Mouse (Mus musculus): Measurements from ENCODE around the gene Adgrb2. TPM values are rescaled to one million over a fixed set of nuclear protein-coding genes. Genes with fewer than 3 reads are reported as not detected.

Gene Adgrb2
- total and polyA plus RNA-seq, 3 experiments: 0.04 to 0.15 TPM; not detected in 1

GRCm38 (mm10) chr4:130056471-130056870 is 71.8 kb downstream of the Adgrb2 start:
- H3K27ac ChIP-seq (ENCODE audit: control insufficient read depth, low read depth, low read length): no peak overlapping the region
- H3K9me3 ChIP-seq (replicated peaks; ENCODE audit: insufficient read depth, low read length): no peaks in the 10 kb centered on the region
- H3K79me2 ChIP-seq (ENCODE audit: control insufficient read depth, insufficient read depth, low read length, poor library complexity): no peaks in the 10 kb centered on the region
- H3K27me3 ChIP-seq (ENCODE audit: control insufficient read depth in 1 of 2, insufficient read depth in 2 of 2, low read length in 2 of 2): peaks cover 0 to 13% of the 10 kb centered on the region in 2 experiments
- no peaks in the 10 kb centered on the region for H3K4me1 ChIP-seq (ENCODE audit: control insufficient read depth in 1 of 2, insufficient read depth in 2 of 2, low read length in 2 of 2)
- no peak overlapping the region for H3K9ac ChIP-seq (ENCODE audit: control insufficient read depth, low read depth, low read length, poor library complexity, severe bottlenecking)
- TF ChIP-seq USF1 (IDR thresholded peaks at IDR 0.05; ENCODE audit: low read depth, low read length) (no peak), UBTF (IDR thresholded peaks at IDR 0.05; ENCODE audit: borderline replicate concordance, insufficient read depth, low read depth, low read length) (no peak), RAD21 (IDR thresholded peaks at IDR 0.05; ENCODE audit: low read depth, low read length) (no peak), POLR2AphosphoS2 (IDR thresholded peaks at IDR 0.05; ENCODE audit: low read length) (no peak), TAL1 (IDR thresholded peaks at IDR 0.05; ENCODE audit: low read length) (no peak), POLR2A (IDR thresholded peaks at IDR 0.05; ENCODE audit: control insufficient read depth in 1 of 2, insufficient read depth in 1 of 2, low read depth in 1 of 2, low read length in 2 of 2, poor library complexity in 1 of 2) (no peak), ZNF384 (IDR thresholded peaks at IDR 0.05; ENCODE audit: low read depth, low read length) (no peak), JUND (IDR thresholded peaks at IDR 0.05; ENCODE audit: low read depth, low read length) (no peak), NRF1 (IDR thresholded peaks at IDR 0.05; ENCODE audit: insufficient read depth, low read depth, low read length, poor library complexity, severe bottlenecking) (no peak), CHD2 (IDR thresholded peaks at IDR 0.05; ENCODE audit: low read length) (no peak), MAX (IDR thresholded peaks at IDR 0.05; ENCODE audit: low read length) (no peak), CHD1 (IDR thresholded peaks at IDR 0.05; ENCODE audit: low read depth, low read length) (no peak), MAFK (IDR thresholded peaks at IDR 0.05; ENCODE audit: borderline replicate concordance, low read depth, low read length) (no peak)
- no peak overlapping the region for H3K4me3 ChIP-seq (ENCODE audit: control insufficient read depth in 1 of 2, insufficient read depth in 1 of 2, low read depth in 2 of 2, low read length in 2 of 2)
- DNase-seq (ENCODE audit: low read depth, low spot score): no peak
- no peaks in the 10 kb centered on the region for H3K36me3 ChIP-seq (ENCODE audit: control insufficient read depth in 1 of 2, insufficient read depth in 2 of 2, low read length in 2 of 2)

- Histone ChIP-seq H3K4me1 (ENCODE audit: control insufficient read depth in 1 of 2, insufficient read depth in 2 of 2, low read length in 2 of 2) (no peaks in the 10 kb centered on the region), H3K9ac (ENCODE audit: control insufficient read depth, low read depth, low read length, poor library complexity, severe bottlenecking) (no peak overlapping the region), H3K36me3 (ENCODE audit: control insufficient read depth in 1 of 2, insufficient read depth in 2 of 2, low read length in 2 of 2) (no peaks in the 10 kb centered on the region), H3K27me3 (ENCODE audit: control insufficient read depth in 1 of 2, insufficient read depth in 2 of 2, low read length in 2 of 2) (peaks cover 0 to 20% of the 10 kb centered on the region in 2 experiments), H3K9me3 (replicated peaks; ENCODE audit: insufficient read depth, low read length) (no peaks in the 10 kb centered on the region), H3K79me2 (ENCODE audit: control insufficient read depth, insufficient read depth, low read length, poor library complexity) (no peaks in the 10 kb centered on the region), H3K27ac (ENCODE audit: control insufficient read depth, low read depth, low read length) (no peak overlapping the region), H3K4me3 (ENCODE audit: control insufficient read depth in 1 of 2, insufficient read depth in 1 of 2, low read depth in 2 of 2, low read length in 2 of 2) (no peak overlapping the region)
- no peak for DNase-seq (ENCODE audit: low read depth, low spot score)
- TF ChIP-seq UBTF (IDR thresholded peaks at IDR 0.05; ENCODE audit: borderline replicate concordance, insufficient read depth, low read depth, low read length): no peak
- TF ChIP-seq CTCF (IDR thresholded peaks at IDR 0.05 in 2 of 3, conservative IDR thresholded peaks at IDR 0.05 in 1 of 3; ENCODE audit: control insufficient read depth in 1 of 3, insufficient read depth in 1 of 3, low read depth in 2 of 3, low read length in 3 of 3, poor library complexity in 1 of 3, severe bottlenecking in 1 of 3): no peak
- TF ChIP-seq GABPA (IDR thresholded peaks at IDR 0.05; ENCODE audit: low read depth, low read length): no peak
- no peak for TF ChIP-seq EP300 (IDR thresholded peaks at IDR 0.05; ENCODE audit: low read depth in 1 of 2, low read length in 2 of 2)
- no peak for TF ChIP-seq RAD21 (IDR thresholded peaks at IDR 0.05; ENCODE audit: low read depth, low read length)
- no peak for TF ChIP-seq MEF2A (IDR thresholded peaks at IDR 0.05; ENCODE audit: extremely low read depth, insufficient replicate concordance, low read depth, low read length, poor library complexity, severe bottlenecking)
These were observed 76.3 kb downstream of the Adgrb2 start for GRCm38 (mm10) chr4:130060937-130061336.

All from MEL (cell line).